Mouse (Mus musculus) liver, adult 2 months (tissue): ENCODE data around the gene Kif3c. TPM values are rescaled to one million over a fixed set of nuclear protein-coding genes. Genes with fewer than 3 reads are reported as not detected.

Experiments
- DNase-seq: peaks from one replicate; pipeline ENCODE4 v3.0.0-alpha.2; 2011; ENCODE audit warnings: low read depth, low spot score; ENCODE audit errors: extremely low read depth
- H3K27ac ChIP-seq: fragments of 200-500 bp; replicated peaks from 2 replicates; pipeline ENCODE4 v1.5.1; 2012; ENCODE audit warnings: low read depth, mild to moderate bottlenecking, control low read depth, inconsistent platforms, low read length; ENCODE audit not compliant: insufficient read depth
- H3K27me3 ChIP-seq: fragments of 200-500 bp; 2 replicates; pipeline ENCODE4 v1.6.1; 2012; ENCODE audit warnings: mild to moderate bottlenecking, moderate library complexity, low read length, inconsistent platforms; ENCODE audit not compliant: control insufficient read depth, insufficient read depth
- H3K36me3 ChIP-seq: fragments of 200-500 bp; 2 replicates; pipeline ENCODE4 v1.6.1; 2012; ENCODE audit warnings: low read length, inconsistent platforms; ENCODE audit not compliant: control insufficient read depth, insufficient read depth
- H3K4me1 ChIP-seq: fragments of 200-500 bp; 2 replicates; pipeline ENCODE4 v1.6.1; 2011; ENCODE audit warnings: low read length; ENCODE audit not compliant: control insufficient read depth, insufficient read depth
- H3K4me3 ChIP-seq: fragments of 200-500 bp; 2 replicates; pipeline ENCODE4 v1.5.1; 2011; ENCODE audit warnings: low read depth, mild to moderate bottlenecking, control low read depth, low read length, moderate library complexity; ENCODE audit not compliant: insufficient read depth
- H3K79me2 ChIP-seq: fragments of 200-500 bp; 2 replicates; pipeline ENCODE4 v1.6.1; 2012; ENCODE audit warnings: inconsistent platforms, mild to moderate bottlenecking, low read length, moderate library complexity; ENCODE audit not compliant: control insufficient read depth, insufficient read depth
- H3K9ac ChIP-seq: fragments of 200-500 bp; 2 replicates; pipeline ENCODE4 v1.6.1; 2012; ENCODE audit warnings: low read depth, mild to moderate bottlenecking, control low read depth, inconsistent platforms, low read length
- CTCF ChIP-seq: fragments of 200-500 bp; IDR thresholded peaks from 2 replicates; pipeline ENCODE4 v1.5.1; 2011; ENCODE audit warnings: low read depth, low read length, control low read depth
- POLR2A ChIP-seq: fragments of 200-500 bp; IDR thresholded peaks from 2 replicates; pipeline ENCODE4 v1.6.1; 2011; ENCODE audit warnings: low read length, control low read depth; ENCODE audit not compliant: insufficient read depth; ENCODE audit errors: extremely low read depth
- WGBS: fragments of 180-500 bp; shearing (Covaris S2); methylation state at CpG from one replicate; pipeline ENCODE4 v1.1.7; 2018; 5-methylcytosine and 5-hydroxymethylcytosine counted together
- polyA plus RNA-seq: library from polyadenylated mRNA; depleted of rRNA; stranded (reverse); fragments of >200 nt; gene quantifications from 2 replicates; pipeline ENCODE4 v1.2.3, GENCODE M21; 2012
- total RNA-seq: library from RNA; depleted of rRNA; stranded (reverse); fragments of >200 nt; gene quantifications from 2 replicates; pipeline ENCODE4 v1.2.3, GENCODE M21; 2014

Gene Kif3c
- total and polyA plus RNA-seq, 2 experiments, result 0.55 to 0.99 TPM

GRCm38 (mm10) chr12:3427067-3427889 is 62.3 kb downstream of the Kif3c start:
- Histone ChIP-seq H3K36me3 (peaks cover 2% of the 10 kb centered on the region; the same call in 1 of the 2 replicates), H3K4me1 (peaks cover 26% of the 10 kb centered on the region)

GRCm38 (mm10) chr12:3427891-3428775 is 63.2 kb downstream of the Kif3c start:
- H3K4me1 ChIP-seq, result peaks cover 28% of the 10 kb centered on the region

More at GRCm38 (mm10) chr12:3427067-3427889, 62.3 kb downstream of the Kif3c start:
- WGBS, result under 1% methylated on average over 65 of the region's 65 CpGs
- H3K9ac ChIP-seq, result peak overlapping the region; percentile 94
- peak; percentile 86 for DNase-seq
- TF ChIP-seq POLR2A (peak; percentile 42; the same call in 1 of the 2 replicates), CTCF (no peak)
- H3K27me3 ChIP-seq, result no peaks in the 10 kb centered on the region
- H3K4me3 ChIP-seq, result peak overlapping the region; percentile 97
- H3K79me2 ChIP-seq, result peaks cover 14% of the 10 kb centered on the region; the same call in 1 of the 2 replicates
- peak overlapping the region; percentile 85 for H3K27ac ChIP-seq

DNA sequence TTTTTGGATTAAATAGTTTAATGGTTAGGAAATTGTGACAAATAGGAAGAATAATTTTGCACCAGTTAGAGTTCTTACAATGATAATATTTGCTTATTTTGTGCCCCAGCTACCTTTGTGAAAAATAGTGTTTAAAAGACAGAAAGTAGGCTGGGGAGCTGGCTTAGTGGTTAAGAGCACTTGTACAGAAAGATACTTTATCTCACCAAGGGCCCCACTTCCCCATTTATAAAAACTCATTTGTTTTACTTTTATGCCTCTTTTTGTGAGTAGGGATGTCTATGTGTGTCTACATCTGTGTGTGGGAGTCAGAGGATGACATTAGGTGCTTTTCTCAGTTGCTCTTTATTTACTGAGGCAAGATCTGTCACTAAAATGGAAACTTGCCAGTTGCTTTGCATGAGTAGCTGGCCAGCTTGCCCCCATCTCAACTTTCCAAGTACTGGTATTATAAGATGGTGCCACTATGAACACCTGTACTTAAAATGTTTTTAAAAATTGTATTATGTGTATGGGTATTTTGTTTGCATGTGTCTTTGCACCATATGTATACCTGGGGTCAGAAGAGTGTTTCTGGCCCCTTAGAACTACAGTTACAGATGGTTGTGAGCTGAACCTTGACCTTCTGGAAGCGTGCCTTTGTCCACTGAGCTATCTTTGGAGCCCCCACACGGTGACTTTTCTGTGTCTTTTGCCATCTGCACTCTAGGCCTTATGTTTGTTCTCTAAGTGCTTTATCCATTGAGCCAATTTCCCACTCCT is 64.9 kb downstream of the Kif3c start:
- TF ChIP-seq POLR2A, result no peak
- no peak for TF ChIP-seq CTCF
- Histone ChIP-seq H3K27me3 (no peaks in the 10 kb centered on the region), H3K79me2 (peaks cover 17% of the 10 kb centered on the region), H3K9ac (no peak overlapping the region), H3K4me3 (no peak overlapping the region), H3K27ac (0 out of 2 replicates have a peak overlapping the region, but pooled peaks have one; percentile 37), H3K36me3 (0 out of 2 replicates have a peak, but pooled peaks cover 2% of the 10 kb centered on the region), H3K4me1 (peaks cover 25% of the 10 kb centered on the region)
- WGBS, result 19% methylated on average over 2 of the region's 2 CpGs
- peak; percentile 67 for DNase-seq

More at GRCm38 (mm10) chr12:3427891-3428775, 63.2 kb downstream of the Kif3c start:
- Histone ChIP-seq H3K27me3 (no peaks in the 10 kb centered on the region), H3K4me3 (peak overlapping the region; percentile 97; the same call in 1 of the 2 replicates), H3K36me3 (no peaks in the 10 kb centered on the region), H3K79me2 (peaks cover 14% of the 10 kb centered on the region; the same call in 1 of the 2 replicates), H3K27ac (no peak overlapping the region), H3K9ac (no peak overlapping the region)
- DNase-seq, result no peak
- 58% methylated on average over 11 of the region's 11 CpGs for WGBS
- no peak for TF ChIP-seq CTCF
- TF ChIP-seq POLR2A, result no peak

GRCm38 (mm10) chr12:3430443-3430753 is 65.5 kb downstream of the Kif3c start:
- no peak overlapping the region for H3K4me3 ChIP-seq
- 0 out of 2 replicates have a peak overlapping the region, but pooled peaks have one; percentile 37 for H3K27ac ChIP-seq
- H3K79me2 ChIP-seq, result peaks cover 17% of the 10 kb centered on the region
- 0 out of 2 replicates have a peak, but pooled peaks cover 2% of the 10 kb centered on the region for H3K36me3 ChIP-seq
- H3K9ac ChIP-seq, result no peak overlapping the region
- H3K4me1 ChIP-seq, result peaks cover 20% of the 10 kb centered on the region
- TF ChIP-seq CTCF, result no peak
- no peak for TF ChIP-seq POLR2A
- H3K27me3 ChIP-seq, result no peaks in the 10 kb centered on the region
- peak; percentile 81 for DNase-seq

- no peak for TF ChIP-seq POLR2A
- 0 out of 2 replicates have a peak, but pooled peaks have one; percentile 2 for TF ChIP-seq CTCF
Measured at GRCm38 (mm10) chr12:3430985-3431384, 66.1 kb downstream of the Kif3c start.

More at GRCm38 (mm10) chr12:3430985-3431384, 66.1 kb downstream of the Kif3c start:
- Histone ChIP-seq H3K79me2 (peaks cover 17% of the 10 kb centered on the region), H3K4me1 (peaks cover 17% of the 10 kb centered on the region), H3K4me3 (no peak overlapping the region), H3K27me3 (no peaks in the 10 kb centered on the region), H3K36me3 (0 out of 2 replicates have a peak, but pooled peaks cover 2% of the 10 kb centered on the region), H3K9ac (no peak overlapping the region), H3K27ac (no peak overlapping the region)
- DNase-seq, result no peak
